Mouse (Mus musculus) kidney, adult 2 months (tissue): ENCODE measurements around the gene N4bp2.

Experiments
- CTCF ChIP-seq: fragments of 200-500 bp; conservative IDR thresholded peaks from 2 replicates; pipeline ENCODE4 v1.5.1; 2011; ENCODE audit warnings: low read depth, mild to moderate bottlenecking, control low read depth, low read length, moderate library complexity, mixed read lengths; ENCODE audit not compliant: insufficient read depth, insufficient read length
- POLR2A ChIP-seq: fragments of 200-500 bp; IDR thresholded peaks from one replicate; pipeline ENCODE4 v1.6.1; 2011; ENCODE audit warnings: low read depth, low read length, control low read depth

DNA sequence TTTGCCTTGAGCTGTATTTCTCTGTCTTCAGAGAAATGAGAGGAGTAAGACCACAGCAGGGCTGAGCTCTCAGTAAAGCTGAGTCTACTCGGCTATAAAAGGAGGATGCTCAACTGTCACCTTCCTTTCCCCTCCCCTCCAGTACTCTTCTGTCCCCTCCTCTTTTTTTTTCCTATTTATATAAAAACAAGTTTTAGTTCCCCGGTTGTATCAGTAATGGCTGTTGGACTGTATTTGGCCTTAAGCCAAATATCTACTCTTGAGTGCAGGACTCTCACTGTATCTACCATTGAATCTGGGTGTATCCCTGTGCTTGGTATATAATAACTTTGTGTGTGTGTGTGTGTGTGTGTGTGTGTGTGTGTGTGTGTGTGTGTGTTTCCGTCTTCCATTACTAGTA is 31.4 kb downstream of the N4bp2 start:
- TF ChIP-seq CTCF (no peak), POLR2A (no peak)
